Mouse (Mus musculus) hindbrain, embryonic 15.5 days (tissue): ENCODE measurements around the gene Ccdc42. TPM values are rescaled to one million over a fixed set of nuclear protein-coding genes. Genes with fewer than 3 reads are reported as not detected.

ENCODE experiments used
- ATAC-seq: fragments of 200-750 bp; cut with Nextera tagmentation; 2 replicates; pipeline ENCODE4 v1.8.0; 2017; ENCODE audit warnings: low read depth, moderate number of reproducible peaks, moderate TSS enrichment; ENCODE audit not compliant: low FRiP score
- H3K27ac ChIP-seq: fragments of 300-500 bp; sonication (generic); replicated peaks from 2 replicates; pipeline ENCODE4 v1.5.1; 2015; ENCODE audit warnings: mild to moderate bottlenecking, inconsistent platforms
- H3K27me3 ChIP-seq: fragments of 300-500 bp; sonication (generic); 2 replicates; pipeline ENCODE4 v1.6.1; 2015; ENCODE audit warnings: control low read depth, inconsistent platforms
- H3K36me3 ChIP-seq: fragments of 300-500 bp; sonication (generic); 2 replicates; pipeline ENCODE4 v1.6.1; 2015; ENCODE audit warnings: control low read depth, inconsistent platforms
- H3K4me1 ChIP-seq: fragments of 300-500 bp; sonication (generic); replicated peaks from 2 replicates; pipeline ENCODE4 v1.6.1; 2015; ENCODE audit warnings: control low read depth, inconsistent platforms
- H3K4me2 ChIP-seq: fragments of 300-500 bp; sonication (generic); 2 replicates; pipeline ENCODE4 v1.6.1; 2015; ENCODE audit warnings: moderate library complexity, mild to moderate bottlenecking, inconsistent platforms
- H3K4me3 ChIP-seq: fragments of 300-500 bp; sonication (generic); 2 replicates; pipeline ENCODE4 v1.5.1; 2015; ENCODE audit warnings: mild to moderate bottlenecking, inconsistent platforms
- H3K9ac ChIP-seq: fragments of 300-500 bp; sonication (generic); 2 replicates; pipeline ENCODE4 v1.6.1; 2015; ENCODE audit warnings: inconsistent platforms
- H3K9me3 ChIP-seq: fragments of 300-500 bp; sonication (generic); 2 replicates; pipeline ENCODE4 v1.6.1; 2016; ENCODE audit warnings: control low read depth, inconsistent platforms
- WGBS: fragments of 180-500 bp; shearing (Covaris S2); methylation state at CpG from one replicate; pipeline ENCODE4 v1.1.7; 2015; 5-methylcytosine and 5-hydroxymethylcytosine counted together
- polyA plus RNA-seq: library from polyadenylated mRNA; unstranded; fragments of >200 nt; fragmentation: Nextera tagmentation; extraction: Ambion mirVana; gene quantifications from 2 replicates; pipeline ENCODE4 v1.2.1, GENCODE M21; 2015

Ccdc42 gene
- polyA plus RNA-seq, 1 experiment from 2014 or later, result 0.25 TPM

- Histone ChIP-seq H3K4me2 (no peak overlapping the region), H3K4me1 (peaks cover 6% of the 10 kb centered on the region; the same call in 1 of the 2 replicates), H3K9ac (no peak overlapping the region), H3K36me3 (no peaks in the 10 kb centered on the region), H3K9me3 (no peaks in the 10 kb centered on the region), H3K27me3 (no peaks in the 10 kb centered on the region), H3K4me3 (no peak overlapping the region), H3K27ac (no peak overlapping the region)
- WGBS, result 79% methylated on average over 13 of the region's 13 CpGs
- ATAC-seq, result no peak
Observed at GRCm38 (mm10) chr11:68564356-68565031, 22.3 kb upstream of the Ccdc42 start.

GRCm38 (mm10) chr11:68565032-68565429, 21.8 kb upstream of the Ccdc42 start:
- no peak for ATAC-seq
- Histone ChIP-seq H3K27me3 (no peaks in the 10 kb centered on the region), H3K27ac (no peak overlapping the region), H3K4me2 (no peak overlapping the region), H3K4me1 (peaks cover 6% of the 10 kb centered on the region; the same call in 1 of the 2 replicates), H3K9me3 (no peaks in the 10 kb centered on the region), H3K36me3 (no peaks in the 10 kb centered on the region), H3K9ac (no peak overlapping the region), H3K4me3 (no peak overlapping the region)
- WGBS, result 86% methylated on average over 3 of the region's 3 CpGs

- peak; percentile 87 for ATAC-seq
- peak overlapping the region; percentile 32 for H3K4me3 ChIP-seq
- H3K4me1 ChIP-seq, result peaks cover 6% of the 10 kb centered on the region; the same call in 1 of the 2 replicates
- no peak overlapping the region for H3K27ac ChIP-seq
- 21% methylated on average over 17 of the region's 17 CpGs for WGBS
- peak overlapping the region; percentile 40; the same call in 1 of the 2 replicates for H3K9ac ChIP-seq
- peak overlapping the region; percentile 60 for H3K4me2 ChIP-seq
- no peaks in the 10 kb centered on the region for H3K36me3 ChIP-seq
- no peaks in the 10 kb centered on the region for H3K9me3 ChIP-seq
- H3K27me3 ChIP-seq, result no peaks in the 10 kb centered on the region
Observed at GRCm38 (mm10) chr11:68566447-68567059, 20.3 kb upstream of the Ccdc42 start.

DNA sequence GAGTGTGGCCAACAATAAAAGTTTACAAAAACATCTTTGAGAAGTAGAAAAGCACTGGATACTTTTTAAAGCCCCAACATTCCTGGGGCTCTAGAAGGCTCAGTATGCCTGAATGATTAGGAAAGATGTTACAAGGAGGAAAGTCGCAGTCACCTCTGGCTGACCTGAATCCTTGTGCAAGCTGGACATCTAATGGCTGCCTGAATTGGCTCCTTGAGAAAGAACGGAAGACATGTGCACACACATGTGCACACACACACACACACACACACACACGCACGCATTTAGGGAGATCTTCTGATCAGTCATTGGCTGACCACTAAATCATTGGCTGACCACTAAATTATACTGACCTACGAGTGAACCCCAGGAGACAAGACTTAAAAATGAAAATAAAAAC, 16.0 kb upstream of the Ccdc42 start:
- H3K27me3 ChIP-seq, result no peaks in the 10 kb centered on the region
- no peak overlapping the region for H3K4me3 ChIP-seq
- H3K36me3 ChIP-seq, result no peaks in the 10 kb centered on the region
- no peak overlapping the region for H3K27ac ChIP-seq
- no peak overlapping the region for H3K9ac ChIP-seq
- H3K4me1 ChIP-seq, result peaks cover 6% of the 10 kb centered on the region; the same call in 1 of the 2 replicates
- no peaks in the 10 kb centered on the region for H3K9me3 ChIP-seq
- no peak overlapping the region for H3K4me2 ChIP-seq
- ATAC-seq, result no peak
- 92% methylated on average over 5 of the region's 5 CpGs for WGBS

- Histone ChIP-seq H3K27me3 (no peaks in the 10 kb centered on the region), H3K4me2 (no peak overlapping the region), H3K4me1 (peaks cover 20% of the 10 kb centered on the region), H3K9ac (no peak overlapping the region), H3K36me3 (no peaks in the 10 kb centered on the region), H3K27ac (no peak overlapping the region), H3K9me3 (no peaks in the 10 kb centered on the region), H3K4me3 (no peak overlapping the region)
- no peak for ATAC-seq
- 73% methylated on average over 1 of the region's 1 CpGs for WGBS
Observed at GRCm38 (mm10) chr11:68577076-68577475, 9.7 kb upstream of the Ccdc42 start.

DNA sequence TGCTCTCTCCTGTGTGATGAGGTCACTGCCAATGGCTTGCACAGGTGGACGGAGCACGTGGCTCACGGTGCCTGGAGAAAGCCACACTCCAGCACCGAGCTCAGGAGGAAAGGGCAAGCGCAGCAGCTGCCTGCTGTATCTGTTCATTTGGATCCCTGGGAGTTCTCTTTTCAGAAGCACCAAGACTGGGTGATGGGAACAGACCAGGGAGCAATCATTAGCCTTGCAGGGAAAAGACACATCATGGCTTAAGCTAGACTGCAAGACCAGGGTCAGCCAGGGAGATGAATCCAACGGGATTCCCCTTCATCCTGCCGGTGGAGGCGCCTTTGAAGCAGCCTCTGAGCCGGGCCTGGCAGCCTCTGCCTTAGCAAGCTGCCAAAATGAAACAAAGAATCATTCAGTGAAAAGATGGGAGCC, 7.3 kb upstream of the Ccdc42 start:
- Histone ChIP-seq H3K4me1 (peaks cover 27% of the 10 kb centered on the region), H3K4me2 (peak overlapping the region; percentile 26), H3K36me3 (no peaks in the 10 kb centered on the region), H3K9me3 (no peaks in the 10 kb centered on the region), H3K4me3 (no peak overlapping the region), H3K9ac (no peak overlapping the region), H3K27me3 (no peaks in the 10 kb centered on the region), H3K27ac (peak overlapping the region; percentile 74)
- ATAC-seq, result peak; percentile 80
- 22% methylated on average over 9 of the region's 9 CpGs for WGBS

- Histone ChIP-seq H3K4me1 (peaks cover 27% of the 10 kb centered on the region), H3K36me3 (no peaks in the 10 kb centered on the region), H3K9me3 (no peaks in the 10 kb centered on the region), H3K27ac (peak overlapping the region; percentile 36; the same call in 1 of the 2 replicates), H3K27me3 (no peaks in the 10 kb centered on the region), H3K4me3 (no peak overlapping the region), H3K9ac (no peak overlapping the region), H3K4me2 (no peak overlapping the region)
- ATAC-seq, result no peak
- 37% methylated on average over 6 of the region's 6 CpGs for WGBS
Observed at GRCm38 (mm10) chr11:68580566-68580965, 6.3 kb upstream of the Ccdc42 start.

GRCm38 (mm10) chr11:68583225-68583624, 3.6 kb upstream of the Ccdc42 start:
- peak overlapping the region; percentile 35 for H3K4me2 ChIP-seq
- WGBS, result 43% methylated on average over 13 of the region's 13 CpGs

DNA sequence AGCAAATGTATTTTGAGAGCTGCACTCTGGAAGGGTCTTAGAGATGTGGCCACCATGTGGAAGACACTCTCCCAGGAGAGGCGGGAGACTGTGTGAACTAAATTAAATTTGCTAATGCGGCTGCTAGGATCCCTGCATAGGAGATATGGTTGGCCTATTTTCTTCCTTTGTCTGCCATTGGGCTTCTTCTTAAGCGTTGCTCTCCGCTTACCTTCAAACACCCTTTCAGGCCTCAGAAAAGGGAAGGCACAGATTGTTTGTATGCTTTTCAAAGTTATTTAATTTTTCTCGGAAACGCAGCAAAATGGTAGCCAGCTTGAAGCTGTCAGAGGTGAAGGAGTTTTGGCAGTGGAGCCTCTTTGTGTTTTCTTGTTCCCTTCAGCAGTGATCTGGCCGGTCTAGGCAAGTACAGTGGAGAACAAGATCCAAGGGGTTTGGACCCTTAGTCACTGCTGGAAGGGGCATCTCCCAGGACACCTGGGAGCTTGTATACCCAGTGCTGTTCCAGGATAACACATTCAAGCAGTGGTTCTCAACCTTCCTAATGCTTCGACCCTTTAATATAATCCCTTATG, 2.8 kb upstream of the Ccdc42 start:
- no peak for ATAC-seq
- peaks cover 22% of the 10 kb centered on the region for H3K4me1 ChIP-seq
- H3K9me3 ChIP-seq, result no peaks in the 10 kb centered on the region
- no peaks in the 10 kb centered on the region for H3K27me3 ChIP-seq
- no peak overlapping the region for H3K4me3 ChIP-seq
- H3K36me3 ChIP-seq, result no peaks in the 10 kb centered on the region
- H3K27ac ChIP-seq, result peak overlapping the region; percentile 72
- no peak overlapping the region for H3K9ac ChIP-seq
- H3K4me2 ChIP-seq, result no peak overlapping the region
- 60% methylated on average over 8 of the region's 8 CpGs for WGBS

More at GRCm38 (mm10) chr11:68583225-68583624, 3.6 kb upstream of the Ccdc42 start:
- Histone ChIP-seq H3K36me3 (no peaks in the 10 kb centered on the region), H3K9ac (no peak overlapping the region), H3K4me1 (peaks cover 22% of the 10 kb centered on the region), H3K4me3 (no peak overlapping the region), H3K9me3 (no peaks in the 10 kb centered on the region), H3K27ac (peak overlapping the region; percentile 62), H3K27me3 (no peaks in the 10 kb centered on the region)
- ATAC-seq, result no peak

- H3K9me3 ChIP-seq, result no peaks in the 10 kb centered on the region
- H3K4me3 ChIP-seq, result no peak overlapping the region
- H3K9ac ChIP-seq, result no peak overlapping the region
- 23% methylated on average over 3 of the region's 3 CpGs for WGBS
- ATAC-seq, result no peak
- H3K27me3 ChIP-seq, result no peaks in the 10 kb centered on the region
- peaks cover 7% of the 10 kb centered on the region for H3K4me1 ChIP-seq
- H3K36me3 ChIP-seq, result no peaks in the 10 kb centered on the region
- no peak overlapping the region for H3K4me2 ChIP-seq
- no peak overlapping the region for H3K27ac ChIP-seq
Observed at GRCm38 (mm10) chr11:68585890-68586289, 931 bp upstream of the Ccdc42 start.

GRCm38 (mm10) chr11:68589055-68589809, 2.4 kb downstream of the Ccdc42 start:
- no peak overlapping the region for H3K9ac ChIP-seq
- WGBS, result 68% methylated on average over 8 of the region's 8 CpGs
- H3K27me3 ChIP-seq, result no peaks in the 10 kb centered on the region
- H3K4me1 ChIP-seq, result peaks cover 1% of the 10 kb centered on the region
- ATAC-seq, result no peak
- no peak overlapping the region for H3K27ac ChIP-seq
- H3K4me3 ChIP-seq, result no peak overlapping the region
- H3K9me3 ChIP-seq, result no peaks in the 10 kb centered on the region
- H3K36me3 ChIP-seq, result no peaks in the 10 kb centered on the region
- H3K4me2 ChIP-seq, result no peak overlapping the region

DNA sequence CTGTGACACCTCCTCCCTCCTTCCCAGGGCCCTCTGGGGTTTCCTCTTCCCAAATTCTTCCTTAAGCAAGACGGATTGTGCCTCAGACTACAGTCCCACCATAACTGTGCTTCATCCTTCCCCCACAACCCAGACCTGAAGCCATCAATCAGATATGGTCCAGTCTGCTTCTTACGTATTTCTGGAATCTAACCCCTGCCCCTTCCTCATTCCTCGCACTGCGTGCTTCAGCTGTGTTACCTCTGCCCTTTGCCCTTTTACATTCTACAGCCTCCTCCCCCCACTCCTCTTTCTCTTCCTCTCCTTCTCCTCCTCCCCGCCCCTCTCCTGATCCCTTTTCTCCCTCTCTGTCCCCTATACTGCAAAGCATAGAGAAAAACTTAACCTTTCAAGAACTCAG, 4.9 kb downstream of the Ccdc42 start:
- Histone ChIP-seq H3K4me3 (no peak overlapping the region), H3K36me3 (no peaks in the 10 kb centered on the region), H3K4me2 (no peak overlapping the region), H3K9me3 (no peaks in the 10 kb centered on the region), H3K4me1 (no peaks in the 10 kb centered on the region), H3K27ac (no peak overlapping the region), H3K9ac (no peak overlapping the region), H3K27me3 (no peaks in the 10 kb centered on the region)
- 27% methylated on average over 5 of the region's 5 CpGs for WGBS
- no peak for ATAC-seq
